Mouse (Mus musculus): ENCODE results near the gene Catsperd. TPM values are rescaled to one million over a fixed set of nuclear protein-coding genes. Genes with fewer than 3 reads are reported as not detected.

The Catsperd gene
- total and polyA plus RNA-seq, 3 experiments = 0.46 to 1.1 TPM; not detected in 1

- peak; percentile 97 for TF ChIP-seq ETS1 (IDR thresholded peaks at IDR 0.05; ENCODE audit: low read depth, low read length)
- no peak for TF ChIP-seq E2F4 (IDR thresholded peaks at IDR 0.05; ENCODE audit: borderline replicate concordance, low read depth, low read length)
- TF ChIP-seq MXI1 (IDR thresholded peaks at IDR 0.05; ENCODE audit: low read depth, low read length) = peak; percentile 87
- peak; percentile 65 for TF ChIP-seq HCFC1 (IDR thresholded peaks at IDR 0.05; ENCODE audit: low read depth, low read length)
- TF ChIP-seq TBP (IDR thresholded peaks at IDR 0.05; ENCODE audit: low read depth, low read length) = peak; percentile 54; the same call in 1 of the 2 replicates
- peak; percentile 100 for TF ChIP-seq TCF12 (IDR thresholded peaks at IDR 0.05; ENCODE audit: low read depth, low read length)
- TF ChIP-seq BHLHE40 (IDR thresholded peaks at IDR 0.05; ENCODE audit: borderline replicate concordance, low read depth, low read length) = peak; percentile 87
- peak; percentile 76 for TF ChIP-seq MYB (IDR thresholded peaks at IDR 0.05; ENCODE audit: low read depth, low read length)
- TF ChIP-seq JUND (IDR thresholded peaks at IDR 0.05; ENCODE audit: low read depth, low read length) = peak; percentile 54; the same call in 1 of the 2 replicates
- TF ChIP-seq POLR2AphosphoS2 (IDR thresholded peaks at IDR 0.05; ENCODE audit: low read length) = peak; percentile 67; the same call in 1 of the 2 replicates
- TF ChIP-seq NELFE (IDR thresholded peaks at IDR 0.05; ENCODE audit: low read depth, low read length) = no peak
- no peak for TF ChIP-seq USF1 (IDR thresholded peaks at IDR 0.05; ENCODE audit: low read depth, low read length)
- no peak for TF ChIP-seq USF2 (IDR thresholded peaks at IDR 0.05; ENCODE audit: borderline replicate concordance in 1 of 2, insufficient read depth in 1 of 2, low read depth in 1 of 2, low read length in 2 of 2)
- no peak for TF ChIP-seq UBTF (IDR thresholded peaks at IDR 0.05; ENCODE audit: borderline replicate concordance, insufficient read depth, low read depth, low read length)
- TF ChIP-seq EP300 (IDR thresholded peaks at IDR 0.05; ENCODE audit: low read depth in 1 of 2, low read length in 2 of 2) = peak; percentile 99
- TF ChIP-seq CTCF (IDR thresholded peaks at IDR 0.05 in 2 of 3, conservative IDR thresholded peaks at IDR 0.05 in 1 of 3; ENCODE audit: control insufficient read depth in 1 of 3, insufficient read depth in 1 of 3, low read depth in 2 of 3, low read length in 3 of 3, poor library complexity in 1 of 3, severe bottlenecking in 1 of 3) = no peak
- no peak for TF ChIP-seq ZKSCAN1 (IDR thresholded peaks at IDR 0.05; ENCODE audit: low read depth, low read length)
- TF ChIP-seq CHD2 (IDR thresholded peaks at IDR 0.05; ENCODE audit: low read length) = no peak; the same call in 1 of the 2 replicates
- TF ChIP-seq SMC3 (IDR thresholded peaks at IDR 0.05; ENCODE audit: low read depth, low read length) = no peak
- peak; percentile 92 for TF ChIP-seq MAZ (IDR thresholded peaks at IDR 0.05; ENCODE audit: low read depth, low read length)
- peak; percentile 38; the same call in 1 of the 2 replicates for TF ChIP-seq ELF1 (IDR thresholded peaks at IDR 0.05; ENCODE audit: low read depth, low read length)
Measured at GRCm38 (mm10) chr17:56688045-56688444, 60.1 kb downstream of the Catsperd start (continued).

- Histone ChIP-seq H3K9ac (ENCODE audit: control insufficient read depth, low read depth, low read length, poor library complexity, severe bottlenecking) (no peak overlapping the region), H3K9me3 (replicated peaks; ENCODE audit: insufficient read depth, low read length) (no peaks in the 10 kb centered on the region), H3K79me2 (ENCODE audit: control insufficient read depth, insufficient read depth, low read length, poor library complexity) (peaks cover 38% of the 10 kb centered on the region), H3K4me1 (ENCODE audit: control insufficient read depth in 1 of 2, insufficient read depth in 2 of 2, low read length in 2 of 2) (peaks cover 17 to 38% of the 10 kb centered on the region in 2 experiments), H3K4me3 (ENCODE audit: control insufficient read depth in 1 of 2, insufficient read depth in 1 of 2, low read depth in 2 of 2, low read length in 2 of 2) (no peak overlapping the region), H3K36me3 (ENCODE audit: control insufficient read depth in 1 of 2, insufficient read depth in 2 of 2, low read length in 2 of 2) (peaks cover 28 to 43% of the 10 kb centered on the region in 2 experiments), H3K27me3 (ENCODE audit: control insufficient read depth in 1 of 2, insufficient read depth in 2 of 2, low read length in 2 of 2) (no peaks in the 10 kb centered on the region), H3K27ac (ENCODE audit: control insufficient read depth, low read depth, low read length) (peak overlapping the region; percentile 85)
- TF ChIP-seq MXI1 (IDR thresholded peaks at IDR 0.05; ENCODE audit: low read depth, low read length) (no peak), CHD2 (IDR thresholded peaks at IDR 0.05; ENCODE audit: low read length) (no peak), NRF1 (IDR thresholded peaks at IDR 0.05; ENCODE audit: insufficient read depth, low read depth, low read length, poor library complexity, severe bottlenecking) (no peak), JUND (IDR thresholded peaks at IDR 0.05; ENCODE audit: low read depth, low read length) (no peak), GATA1 (IDR thresholded peaks at IDR 0.05; ENCODE audit: low read depth, low read length) (no peak)
- DNase-seq (ENCODE audit: low read depth, low spot score) = no peak
Measured at GRCm38 (mm10) chr17:56688689-56689088, 60.7 kb downstream of the Catsperd start.

Data from MEL (cell line).